Mouse (Mus musculus): ENCODE data around the gene Slc7a12.

Slc7a12 gene

DNA sequence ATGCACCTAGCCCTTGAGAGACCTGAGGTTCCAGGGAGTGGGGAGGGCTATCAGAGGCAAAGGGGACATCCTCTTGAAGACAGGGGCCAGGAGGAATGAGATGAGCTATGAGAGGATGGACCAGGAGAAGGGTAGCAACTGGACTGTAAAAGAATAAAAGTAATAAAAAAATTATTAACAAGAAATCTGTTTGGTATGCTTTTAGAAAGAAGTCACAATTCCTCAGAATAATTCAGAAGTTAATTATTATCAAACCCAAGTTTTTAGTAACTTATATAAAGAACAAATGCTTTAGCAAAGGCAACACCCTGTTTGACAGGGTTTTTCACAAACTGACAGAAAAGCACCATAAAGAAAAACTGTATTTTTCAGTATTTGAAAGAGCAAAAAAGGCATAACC lies at the start of gene Slc7a12:
Slc7a12 (plus strand) TSS at position 301 of the 400 bp plus-strand sequence.
- no peak for DNase-seq (ENCODE audit: low spot score in 2 of 2)

DNA sequence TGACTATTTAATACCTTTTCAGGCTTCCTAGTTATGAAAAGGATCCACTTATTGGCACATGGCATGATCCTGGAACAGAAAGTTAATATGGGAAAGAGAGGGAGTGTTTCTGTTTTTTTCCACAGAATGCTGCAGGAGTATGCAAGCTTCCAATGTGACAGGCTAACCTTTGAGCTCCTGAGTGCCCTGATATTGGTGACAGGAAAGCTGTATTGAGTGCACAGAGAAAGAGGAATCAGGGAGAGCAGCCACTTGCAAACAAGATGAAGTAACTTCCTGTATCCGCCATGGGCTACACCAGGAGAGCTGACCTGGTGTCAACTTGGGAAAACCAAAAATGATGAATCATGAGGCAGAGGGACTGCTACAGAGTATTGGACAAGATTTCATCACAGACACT lies 48.1 kb upstream of the Slc7a12 start:
- no peak for DNase-seq (ENCODE audit: low spot score in 2 of 2)

DNA sequence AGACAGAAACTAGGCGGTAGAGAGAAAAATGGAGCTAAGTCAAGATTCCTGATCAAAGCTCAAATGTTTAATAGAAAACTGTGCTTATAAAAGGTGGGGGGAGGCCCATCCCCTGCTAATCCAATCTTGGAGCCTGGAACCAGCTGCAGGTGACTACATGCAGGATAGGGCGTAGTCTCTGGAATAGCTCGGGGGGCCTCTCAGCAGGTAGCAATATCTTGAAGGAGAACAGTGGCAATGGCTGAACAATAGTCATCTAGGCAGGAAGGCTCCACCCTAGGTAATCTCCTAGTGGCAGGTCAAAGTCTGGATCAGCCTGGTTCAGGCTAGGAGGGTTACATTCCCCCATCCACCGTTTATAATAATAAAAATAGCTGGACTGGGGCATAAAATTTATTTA lies 34.5 kb upstream of the Slc7a12 start:
- no peak for DNase-seq (ENCODE audit: low spot score in 2 of 2)

DNA sequence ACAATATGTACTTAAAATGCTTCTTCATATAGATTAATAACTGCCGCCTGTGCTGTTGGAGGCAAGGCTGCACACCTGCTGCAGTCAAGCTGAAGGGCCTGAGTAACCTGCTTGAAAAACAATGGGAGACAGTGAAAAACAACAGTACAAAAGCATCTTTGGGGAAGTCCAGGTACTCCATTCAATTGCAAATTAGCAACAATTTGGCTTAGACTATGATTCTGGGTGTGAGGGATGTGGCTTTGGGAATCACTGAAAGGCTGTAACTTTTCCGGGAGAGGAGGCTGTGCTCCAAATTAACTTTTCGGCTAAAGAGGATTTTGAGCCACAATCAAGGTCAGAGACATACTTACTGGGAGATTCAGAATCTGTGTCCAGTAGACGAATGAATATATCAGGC lies 33.8 kb upstream of the Slc7a12 start:
- no peak for DNase-seq (ENCODE audit: low spot score in 2 of 2)
